Mouse (Mus musculus): ENCODE data around the gene Gm3336. TPM values are rescaled to one million over a fixed set of nuclear protein-coding genes. Genes with fewer than 3 reads are reported as not detected.

Gene Gm3336
- total RNA-seq, 2 experiments from 2014 or later, result not detected

GRCm38 (mm10) chr8:70711041-70711440, 7.3 kb upstream of the Gm3336 start:
- intact Hi-C loops (cut with DNase I), result no loop called here
- no peak for DNase-seq (ENCODE audit: low spot score)

- intact Hi-C loops (cut with DNase I), result no loop called here
These were observed 4.4 kb upstream of the Gm3336 start for GRCm38 (mm10) chr8:70713991-70714390.

GRCm38 (mm10) chr8:70715086-70715485, 3.3 kb upstream of the Gm3336 start:
- intact Hi-C loops (cut with DNase I), result no loop called here
- DNase-seq (ENCODE audit: low spot score), result no peak

More at GRCm38 (mm10) chr8:70713991-70714390, 4.4 kb upstream of the Gm3336 start:
- DNase-seq (ENCODE audit: low spot score), result no peak

DNA sequence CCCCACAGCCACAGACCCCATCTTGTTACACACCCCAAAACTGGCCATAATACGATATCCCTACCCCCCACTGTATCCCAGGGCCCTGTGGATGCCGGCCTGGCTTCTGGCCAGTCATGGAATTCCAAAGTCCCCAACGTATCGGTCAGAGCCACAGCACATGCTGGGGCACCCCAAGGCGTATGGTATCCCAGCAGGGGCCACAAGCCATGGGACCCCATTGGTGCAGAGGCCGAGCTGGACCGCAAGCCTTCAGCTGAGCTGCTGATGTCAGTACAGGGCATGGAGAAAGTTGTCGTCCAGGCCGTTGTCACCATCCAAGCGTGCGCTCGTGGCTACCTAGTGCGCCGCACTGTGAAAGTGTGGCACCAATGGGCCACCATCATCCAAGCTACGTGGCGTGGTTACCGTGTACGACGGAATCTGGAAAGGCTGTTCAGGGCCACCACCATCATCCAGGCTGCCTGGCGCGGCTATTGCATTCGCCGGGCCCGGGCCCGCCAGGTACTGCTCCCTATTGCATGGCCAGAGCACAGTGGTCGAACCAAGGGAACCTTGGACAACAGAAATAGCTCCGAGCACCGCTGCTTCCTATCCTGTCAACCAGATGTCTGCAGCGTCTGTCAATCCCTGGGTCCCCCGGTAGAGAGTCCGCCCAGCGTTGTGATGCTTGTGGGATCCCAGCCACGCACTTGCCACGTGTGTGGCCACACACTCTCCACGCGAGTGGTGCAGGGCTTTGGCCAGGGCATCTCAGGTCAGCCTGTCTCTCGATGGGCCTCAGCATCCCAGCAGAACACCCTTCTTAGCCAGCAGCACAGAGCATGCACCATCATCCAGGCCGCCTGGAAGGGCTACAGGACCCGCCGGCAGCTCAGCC, 1.6 kb upstream of the Gm3336 start:
- DNase-seq (ENCODE audit: low spot score), result no peak
- intact Hi-C loops (cut with DNase I), result no loop called here

DNA sequence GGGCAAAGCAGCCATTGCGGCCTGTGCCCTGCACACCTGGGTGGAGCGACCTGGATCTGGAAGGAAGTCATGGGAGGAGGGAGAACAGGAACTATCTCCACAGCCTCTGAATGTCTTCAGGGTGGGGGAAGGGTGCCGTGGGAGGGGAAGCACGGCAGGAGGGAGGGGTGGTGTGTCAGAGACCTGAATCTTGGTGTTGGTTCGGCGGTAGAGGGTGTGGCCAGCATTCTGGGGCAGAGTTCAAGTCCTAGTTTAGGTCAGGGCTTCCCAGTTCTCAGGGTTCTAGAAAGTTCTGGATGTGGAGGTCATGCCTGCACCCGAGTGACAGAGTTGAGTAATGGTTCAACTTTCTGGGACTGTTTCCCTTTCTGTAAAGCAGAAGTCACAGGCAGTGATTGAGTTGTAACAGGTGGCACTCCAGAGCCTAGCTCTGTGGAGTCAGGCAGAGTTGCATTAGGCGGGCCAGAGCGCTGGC, 1.5 kb downstream of the Gm3336 start:
- intact Hi-C loops (cut with DNase I), result loop anchor here (1.0 to 5.0 kb wide), 3 partner anchors 49 to 123 kb away; no protein-coding TSS in a partner anchor
- DNase-seq (ENCODE audit: low spot score), result no peak

GRCm38 (mm10) chr8:70720739-70721138, 2.4 kb downstream of the Gm3336 start:
- intact Hi-C loops (cut with DNase I), result loop anchor here (1.0 to 5.0 kb wide), 4 partner anchors 32 to 123 kb away; no protein-coding TSS in a partner anchor
- no peak for DNase-seq (ENCODE audit: low spot score)

DNA sequence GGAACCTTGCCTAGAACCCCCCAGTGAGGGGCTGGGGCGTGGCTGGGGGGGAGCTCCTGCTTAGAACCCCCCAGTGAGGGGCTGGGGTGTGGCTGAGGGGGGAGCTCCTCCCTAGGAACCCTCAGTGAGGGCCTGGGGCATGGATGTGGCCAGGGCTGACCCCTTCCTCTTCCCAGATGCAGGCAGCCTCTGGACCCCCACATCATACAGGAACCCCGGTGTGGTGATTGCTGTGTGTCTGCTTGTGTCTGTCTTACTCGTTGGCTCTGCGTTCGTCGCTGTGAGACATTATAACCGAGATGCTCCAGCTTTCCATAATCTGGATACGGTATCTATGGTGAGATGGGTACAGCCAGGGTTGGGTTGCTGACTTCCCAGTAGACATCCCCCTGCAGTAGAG, 3.3 kb downstream of the Gm3336 start:
- intact Hi-C loops (cut with DNase I), result loop anchor here (1.0 to 5.0 kb wide), 2 partner anchors 31 to 101 kb away; no protein-coding TSS in a partner anchor
- DNase-seq (ENCODE audit: low spot score), result no peak

- intact Hi-C loops (cut with DNase I), result loop anchor here (5.0 kb wide), 1 partner anchor 99 kb away; no protein-coding TSS in a partner anchor
- DNase-seq (ENCODE audit: low spot score), result no peak
These were observed 5.3 kb downstream of the Gm3336 start, which contains the start of gene Pde4c for GRCm38 (mm10) chr8:70723486-70724210. Gene Pde4c, plus strand, starts transcription at chr8:70723720.

GRCm38 (mm10) chr8:70724216-70724615, 5.9 kb downstream of the Gm3336 start:
- intact Hi-C loops (cut with DNase I), result loop anchor here (5.0 kb wide), 1 partner anchor 98 kb away; no protein-coding TSS in a partner anchor
- DNase-seq (ENCODE audit: low spot score), result no peak

DNA sequence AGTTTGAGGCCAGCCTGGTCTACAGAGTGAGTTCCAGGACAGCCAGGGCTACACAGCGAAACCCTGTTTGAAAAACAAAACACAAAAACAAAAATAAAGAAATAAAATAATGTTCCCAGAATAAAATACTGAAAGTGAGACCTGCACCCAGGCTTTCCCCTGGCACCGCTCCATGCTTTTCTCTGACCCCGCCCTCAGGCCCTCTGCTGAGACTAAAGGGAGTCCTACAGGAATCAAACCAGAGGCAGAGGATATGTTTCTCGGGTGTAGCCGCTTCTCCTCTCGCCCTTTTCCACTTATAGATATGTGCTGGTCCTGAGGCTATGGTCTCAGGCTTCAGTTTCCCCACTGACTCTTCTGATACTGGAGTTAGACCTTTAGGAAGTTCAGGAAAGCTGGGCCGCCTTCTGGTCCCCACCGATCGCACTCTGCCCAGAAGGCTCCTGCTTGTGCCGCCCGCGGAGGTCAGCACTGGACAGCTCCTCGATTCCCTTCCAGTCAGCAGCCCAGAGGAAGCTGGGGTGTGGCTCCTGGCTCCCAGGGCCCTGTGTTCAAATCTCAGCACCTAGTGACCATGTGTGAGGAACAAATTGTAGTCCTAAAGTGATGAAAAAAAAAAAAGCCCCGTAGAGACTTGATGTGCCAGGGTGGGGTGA, 7.6 kb downstream of the Gm3336 start:
- intact Hi-C loops (cut with DNase I), result no loop called here

DNA sequence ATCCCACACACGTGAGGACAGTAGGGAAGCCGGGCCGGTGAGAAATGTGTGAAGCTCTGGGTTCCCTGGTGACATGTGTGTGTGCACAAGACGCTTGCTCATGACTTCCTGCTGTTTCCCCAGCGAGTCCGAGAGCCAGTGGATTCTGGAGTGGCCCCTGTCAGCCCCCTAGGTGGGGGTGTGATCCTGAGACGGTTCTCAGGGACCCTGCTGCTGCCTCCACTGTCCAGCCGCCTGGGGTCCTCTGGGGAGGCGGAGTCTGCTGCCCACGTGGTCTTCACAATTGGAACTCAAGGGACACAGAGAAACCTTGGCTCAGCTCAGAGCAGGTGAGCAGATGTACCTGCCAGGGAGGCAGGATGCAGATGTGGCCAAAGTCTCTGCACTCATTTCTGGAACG, 8.4 kb downstream of the Gm3336 start:
- no peak for DNase-seq (ENCODE audit: low spot score)
- intact Hi-C loops (cut with DNase I), result no loop called here

More for the DNA sequence above, 7.6 kb downstream of the Gm3336 start:
- DNase-seq (ENCODE audit: low spot score), result no peak

GRCm38 (mm10) chr8:70729808-70730475, 11.6 kb downstream of the Gm3336 start:
- DNase-seq (ENCODE audit: low spot score), result no peak
- intact Hi-C loops (cut with DNase I), result no loop called here

- no peak for DNase-seq (ENCODE audit: low spot score)
- intact Hi-C loops (cut with DNase I), result no loop called here
These were observed 12.6 kb downstream of the Gm3336 start for GRCm38 (mm10) chr8:70730956-70731355.

- no peak for DNase-seq (ENCODE audit: low spot score)
- intact Hi-C loops (cut with DNase I), result no loop called here
These were observed 19.4 kb downstream of the Gm3336 start for GRCm38 (mm10) chr8:70737705-70738104.

DNA sequence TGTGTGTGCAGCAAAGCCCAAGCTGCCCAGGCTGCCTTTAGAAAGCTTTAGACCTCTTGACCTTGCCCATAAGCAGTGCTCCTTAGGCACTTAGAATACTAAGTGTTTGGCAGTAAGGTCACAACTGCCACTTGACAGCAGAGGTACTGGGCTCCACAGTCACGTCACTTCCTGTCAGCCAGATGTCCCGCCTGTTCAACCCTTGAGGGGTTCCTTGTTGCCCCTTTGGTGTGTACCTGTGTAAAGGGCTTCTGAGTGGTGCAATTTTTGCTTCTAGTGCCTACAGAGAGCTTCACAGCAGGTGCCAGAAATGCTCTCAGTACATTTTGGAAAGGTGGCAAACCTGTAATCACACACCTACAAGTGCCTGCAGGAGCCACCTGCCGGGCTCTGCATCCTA, 19.9 kb downstream of the Gm3336 start:
- DNase-seq (ENCODE audit: low spot score), result no peak
- intact Hi-C loops (cut with DNase I), result no loop called here

GRCm38 (mm10) chr8:70741661-70742060, 23.3 kb downstream of the Gm3336 start:
- intact Hi-C loops (cut with DNase I), result no loop called here
- DNase-seq (ENCODE audit: low spot score), result no peak

GRCm38 (mm10) chr8:70742176-70742575, 23.8 kb downstream of the Gm3336 start:
- DNase-seq (ENCODE audit: low spot score), result no peak
- intact Hi-C loops (cut with DNase I), result no loop called here

DNA sequence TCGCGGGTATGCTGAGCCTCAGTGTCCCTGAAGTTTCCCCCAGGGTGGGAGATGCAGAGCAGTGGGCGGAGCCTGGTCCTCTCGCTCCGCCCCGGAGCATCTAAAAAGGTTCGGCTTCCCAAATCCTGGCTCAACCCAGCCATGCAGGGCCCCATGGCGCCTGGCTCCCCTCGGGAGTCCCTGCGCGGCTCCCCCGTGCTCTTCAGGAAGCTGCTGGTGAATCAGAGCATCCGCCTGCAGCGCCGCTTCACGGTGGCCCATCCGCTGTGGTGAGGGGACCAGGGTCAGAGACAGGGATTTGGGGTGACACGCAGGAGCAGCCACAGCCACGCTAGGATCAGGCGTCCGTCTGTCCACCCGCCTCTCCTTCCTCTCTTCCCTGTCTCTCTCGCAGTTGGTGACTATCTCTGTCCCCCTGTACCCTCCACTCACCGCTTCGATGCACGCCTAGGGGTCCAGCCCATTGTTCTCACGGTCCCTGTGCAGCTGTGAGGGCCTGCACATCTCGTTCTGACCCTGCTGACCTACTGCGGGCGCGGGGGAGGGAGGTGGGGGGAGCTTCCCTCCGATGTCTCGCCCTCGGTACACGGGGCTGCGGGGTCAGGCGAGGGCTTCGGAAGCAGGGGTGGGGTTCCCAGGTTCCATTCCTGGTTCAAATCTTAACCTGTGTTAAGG, 24.8 kb downstream of the Gm3336 start:
- intact Hi-C loops (cut with DNase I), result no loop called here
- DNase-seq (ENCODE audit: low spot score), result no peak
